Mouse (Mus musculus) olfactory bulb, adult 2 months (tissue): ENCODE measurements around the gene Gm47429.

Source experiments
- CTCF ChIP-seq: fragments of 200-500 bp; IDR thresholded peaks from 2 replicates; pipeline ENCODE4 v1.5.1; 2012; ENCODE audit warnings: low read depth, mild to moderate bottlenecking, low read length, moderate library complexity; ENCODE audit not compliant: insufficient read depth
- POLR2A ChIP-seq: fragments of 200-500 bp; IDR thresholded peaks from 2 replicates; pipeline ENCODE4 v1.6.1; 2012; ENCODE audit warnings: mild to moderate bottlenecking, low read depth, low read length, moderate library complexity; ENCODE audit not compliant: insufficient read depth

GRCm38 (mm10) chr13:50453426-50453825 is 9.7 kb upstream of the Gm47429 start:
- no peak for TF ChIP-seq CTCF
- TF ChIP-seq POLR2A: no peak
